Mouse (Mus musculus) induced T-regulatory cell, adult 2 months (primary cell): Measurements from ENCODE around the gene C1rl.
"Not testable (repeated sequence)": the region's sequence is repeated elsewhere in the genome, so short reads cannot be mapped to it uniquely, and the experiment has no call there.

Experiments used
- DNase-seq: peaks from one replicate; pipeline ENCODE4 v3.0.0-alpha.2; 2012; ENCODE audit warnings: low read depth

The C1rl gene

GRCm38 (mm10) chr6:124492842-124493561, at the start of gene C1rl:
C1rl (plus strand) TSS chr6:124493113.
- DNase-seq, result peak; percentile 70

- DNase-seq, result no peak
Observed at GRCm38 (mm10) chr6:124443338-124443737, 49.6 kb upstream of the C1rl start.

GRCm38 (mm10) chr6:124446024-124446423, 46.9 kb upstream of the C1rl start:
- no peak for DNase-seq

- DNase-seq, result no peak
Observed at GRCm38 (mm10) chr6:124446459-124446858, 46.5 kb upstream of the C1rl start.

- DNase-seq, result no peak
Observed at GRCm38 (mm10) chr6:124447356-124447755, 45.6 kb upstream of the C1rl start.

GRCm38 (mm10) chr6:124448186-124448852, 44.6 kb upstream of the C1rl start:
- DNase-seq, result peak; percentile 20

GRCm38 (mm10) chr6:124448959-124449667, 43.8 kb upstream of the C1rl start:
- DNase-seq, result no peak

GRCm38 (mm10) chr6:124449668-124450383, 43.1 kb upstream of the C1rl start:
- DNase-seq, result no peak

GRCm38 (mm10) chr6:124451995-124452394, 40.9 kb upstream of the C1rl start:
- no peak for DNase-seq

GRCm38 (mm10) chr6:124453756-124454155, 39.2 kb upstream of the C1rl start:
- DNase-seq, result no peak

- DNase-seq, result no peak
Observed at GRCm38 (mm10) chr6:124456243-124456642, 36.7 kb upstream of the C1rl start.

GRCm38 (mm10) chr6:124457827-124458226, 35.1 kb upstream of the C1rl start:
- DNase-seq, result no peak

GRCm38 (mm10) chr6:124458505-124458904, 34.4 kb upstream of the C1rl start:
- no peak for DNase-seq

GRCm38 (mm10) chr6:124459388-124459787, 33.5 kb upstream of the C1rl start:
- DNase-seq, result no peak

- no peak for DNase-seq
Observed at GRCm38 (mm10) chr6:124463881-124464291, 29.0 kb upstream of the C1rl start.

- DNase-seq, result peak; percentile 29
Observed at GRCm38 (mm10) chr6:124464305-124465271, 28.3 kb upstream of the C1rl start, which contains the start of gene Clstn3. Clstn3 (minus strand) TSS chr6:124464794.

- DNase-seq, result no peak
Observed at GRCm38 (mm10) chr6:124465299-124465698, 27.6 kb upstream of the C1rl start.

- DNase-seq, result no peak
Observed at GRCm38 (mm10) chr6:124465729-124466128, 27.2 kb upstream of the C1rl start.

- no peak for DNase-seq
Observed at GRCm38 (mm10) chr6:124471121-124471520, 21.8 kb upstream of the C1rl start.

- DNase-seq, result not testable (repeated sequence)
Observed at GRCm38 (mm10) chr6:124471783-124472638, 20.9 kb upstream of the C1rl start.
